Mouse (Mus musculus): ENCODE data around the gene Eif4g3. TPM values are rescaled to one million over a fixed set of nuclear protein-coding genes. Genes with fewer than 3 reads are reported as not detected.

Eif4g3 gene
- total RNA-seq, 2 experiments from 2014 or later: 100 to 108 TPM

- DNase-seq: no peak
Measured at GRCm38 (mm10) chr4:138220761-138221160, 227.9 kb downstream of the Eif4g3 start.

GRCm38 (mm10) chr4:138221406-138221805 is 228.6 kb downstream of the Eif4g3 start:
- DNase-seq: no peak

- no peak for DNase-seq
Measured at GRCm38 (mm10) chr4:138222396-138222795, 229.6 kb downstream of the Eif4g3 start.

- no peak for DNase-seq
Measured at GRCm38 (mm10) chr4:138223623-138224022, 230.8 kb downstream of the Eif4g3 start.

- DNase-seq: no peak
Measured at GRCm38 (mm10) chr4:138246756-138247665, 254.2 kb downstream of the Eif4g3 start.

GRCm38 (mm10) chr4:138250088-138250960 is 257.5 kb downstream of the Eif4g3 start, which contains the start of the genes Sh2d5 and Kif17:
Gene Sh2d5, plus strand, starts transcription at chr4:138250403.
Gene Kif17, plus strand, starts transcription at chr4:138250435.
- peak; percentile 42 for DNase-seq

- DNase-seq: no peak
Measured at GRCm38 (mm10) chr4:138251819-138252218, 259.0 kb downstream of the Eif4g3 start.

GRCm38 (mm10) chr4:138252231-138252630 is 259.4 kb downstream of the Eif4g3 start:
- DNase-seq: no peak

- no peak for DNase-seq
Measured at GRCm38 (mm10) chr4:138257116-138257687, 264.4 kb downstream of the Eif4g3 start.

Small RNA genes lying within 50 kb of the gene (microRNA-seq; reads per million reads assigned to microRNA genes)
- 0 reads per million in 2 experiments for gene Mir6399

Other genes starting within 250 kb of the Eif4g3 start
- gene Alpl, start 196.6 kb upstream of the Eif4g3 start, total RNA-seq (2021): 10 to 100 TPM in 1 of 2 experiments, 1 to 10 TPM in 1; 2.7 to 20.8 TPM
- 10 to 100 TPM; 51.8 to 53.6 TPM for gene Ece1, start 130.8 kb upstream of the Eif4g3 start, total RNA-seq (2021)
- 10 to 100 TPM; 65.5 to 73.8 TPM for gene Hp1bp3, start 223.3 kb downstream of the Eif4g3 start, total RNA-seq (2021)

Data from gastrocnemius, postnatal 10 days (tissue).